Mouse (Mus musculus) heart, embryonic 13.5 days (tissue): Measurements from ENCODE around the gene Cab39. TPM values are rescaled to one million over a fixed set of nuclear protein-coding genes. Genes with fewer than 3 reads are reported as not detected.

Experiments
- ATAC-seq: fragments of 200-750 bp; cut with Nextera tagmentation; 2 replicates; pipeline ENCODE4 v1.8.0; 2017; ENCODE audit warnings: moderate TSS enrichment; ENCODE audit not compliant: insufficient number of reproducible peaks, low FRiP score, low TSS enrichment; ENCODE audit errors: extremely low read depth
- H3K27ac ChIP-seq: fragments of 300-500 bp; sonication (generic); replicated peaks from 2 replicates; pipeline ENCODE4 v1.5.1; 2015; ENCODE audit warnings: moderate library complexity, mild to moderate bottlenecking, inconsistent platforms
- H3K27me3 ChIP-seq: fragments of 300-500 bp; sonication (generic); replicated peaks from 2 replicates; pipeline ENCODE4 v1.6.1; 2015; ENCODE audit warnings: mild to moderate bottlenecking, inconsistent platforms
- H3K36me3 ChIP-seq: fragments of 300-500 bp; sonication (generic); 2 replicates; pipeline ENCODE4 v1.6.1; 2015; ENCODE audit warnings: mild to moderate bottlenecking, inconsistent platforms
- H3K4me1 ChIP-seq: fragments of 300-500 bp; sonication (generic); 2 replicates; pipeline ENCODE4 v1.6.1; 2015; ENCODE audit warnings: inconsistent platforms
- H3K4me2 ChIP-seq: fragments of 300-500 bp; sonication (generic); 2 replicates; pipeline ENCODE4 v1.6.1; 2015; ENCODE audit warnings: inconsistent platforms, mild to moderate bottlenecking, moderate library complexity
- H3K4me3 ChIP-seq: fragments of 300-500 bp; sonication (generic); 2 replicates; pipeline ENCODE4 v1.5.1; 2015; ENCODE audit warnings: moderate library complexity, mild to moderate bottlenecking, inconsistent platforms
- H3K9ac ChIP-seq: fragments of 300-500 bp; sonication (generic); 2 replicates; pipeline ENCODE4 v1.6.1; 2015; ENCODE audit warnings: inconsistent platforms, mild to moderate bottlenecking, moderate library complexity
- H3K9me3 ChIP-seq: fragments of 300-500 bp; sonication (generic); 2 replicates; pipeline ENCODE4 v1.6.1; 2016; ENCODE audit warnings: inconsistent platforms
- WGBS: fragments of 180-500 bp; shearing (Covaris S2); methylation state at CpG from one replicate; pipeline ENCODE4 v1.1.7; 2015; ENCODE audit warnings: mixed read lengths; 5-methylcytosine and 5-hydroxymethylcytosine counted together
- polyA plus RNA-seq: library from polyadenylated mRNA; unstranded; fragments of >200 nt; fragmentation: Nextera tagmentation; extraction: Ambion mirVana; gene quantifications from 2 replicates; pipeline ENCODE4 v1.2.1, GENCODE M21; 2015

Cab39 gene
- polyA plus RNA-seq, 1 experiment from 2014 or later = 20.6 TPM

- 93% methylated on average over 14 of the region's 14 CpGs for WGBS
- ATAC-seq = no peak
- Histone ChIP-seq H3K9me3 (no peaks in the 10 kb centered on the region), H3K4me2 (no peak overlapping the region), H3K36me3 (peaks cover 62% of the 10 kb centered on the region), H3K9ac (no peak overlapping the region), H3K27me3 (no peaks in the 10 kb centered on the region), H3K4me1 (peaks cover 24% of the 10 kb centered on the region), H3K4me3 (no peak overlapping the region), H3K27ac (no peak overlapping the region)
Observed at GRCm38 (mm10) chr1:85849016-85849415, 55.8 kb downstream of the Cab39 start.

DNA sequence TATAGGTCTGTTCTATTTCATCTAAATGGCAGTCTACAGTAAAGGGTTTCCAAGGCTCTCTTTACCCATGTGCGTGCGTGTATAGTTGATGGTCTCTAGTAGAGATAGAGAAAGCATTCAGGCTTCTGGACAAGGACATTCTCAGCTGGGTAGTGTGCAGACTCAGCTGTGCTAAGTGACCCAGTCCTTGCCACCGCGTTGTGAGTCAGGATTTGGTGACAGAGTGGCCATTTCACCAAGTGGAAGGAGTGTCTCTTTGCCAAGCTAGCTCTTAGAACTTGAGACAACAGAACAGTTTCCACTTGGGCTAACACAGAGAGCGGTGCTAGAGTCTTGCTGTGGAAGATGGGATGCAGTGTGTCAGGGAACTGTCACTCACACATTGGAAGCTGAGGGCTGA is 57.6 kb downstream of the Cab39 start:
- ATAC-seq = no peak
- H3K4me1 ChIP-seq = peaks cover 16% of the 10 kb centered on the region
- H3K4me3 ChIP-seq = no peak overlapping the region
- no peaks in the 10 kb centered on the region for H3K9me3 ChIP-seq
- WGBS = 61% methylated on average over 5 of the region's 5 CpGs
- no peak overlapping the region for H3K27ac ChIP-seq
- no peak overlapping the region for H3K4me2 ChIP-seq
- no peaks in the 10 kb centered on the region for H3K27me3 ChIP-seq
- peaks cover 55% of the 10 kb centered on the region for H3K36me3 ChIP-seq
- no peak overlapping the region for H3K9ac ChIP-seq

DNA sequence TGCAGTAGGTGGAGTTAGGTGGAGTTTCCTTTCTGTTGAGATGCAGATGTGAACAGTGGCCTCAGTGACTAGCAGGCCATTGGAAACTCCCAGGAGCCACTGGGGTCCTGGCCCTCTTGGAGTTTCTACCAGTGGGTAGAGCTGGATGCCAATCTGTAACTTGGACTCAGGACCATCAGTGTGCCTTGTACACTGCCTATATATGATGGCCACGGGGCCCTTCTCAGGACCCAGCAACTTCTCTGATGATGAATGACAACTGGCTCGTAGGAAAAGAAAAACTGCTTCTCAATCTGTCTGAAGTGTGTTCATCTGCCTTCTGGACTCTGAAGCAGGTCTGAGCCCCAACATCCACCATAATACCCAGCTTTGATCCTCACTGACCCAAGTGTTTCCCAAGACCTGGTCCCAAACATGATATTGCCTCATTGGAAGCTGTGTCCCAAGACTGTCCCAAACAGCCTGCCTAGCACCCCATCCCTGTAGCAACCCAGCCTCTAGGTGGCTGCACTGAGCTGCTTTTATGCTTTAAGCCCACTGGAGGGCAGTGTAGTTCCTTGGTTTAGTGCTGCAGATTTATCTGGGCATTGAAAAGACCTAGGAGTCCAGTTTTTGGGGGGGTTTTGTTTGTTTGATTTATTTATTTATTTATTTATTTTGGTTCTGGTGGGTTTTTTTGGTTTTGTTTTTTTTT is 59.9 kb downstream of the Cab39 start:
- H3K36me3 ChIP-seq = peaks cover 37% of the 10 kb centered on the region
- ATAC-seq = no peak
- no peaks in the 10 kb centered on the region for H3K27me3 ChIP-seq
- 64% methylated on average over 2 of the region's 2 CpGs for WGBS
- peaks cover 26% of the 10 kb centered on the region for H3K4me1 ChIP-seq
- H3K4me2 ChIP-seq = no peak overlapping the region
- H3K27ac ChIP-seq = no peak overlapping the region
- no peak overlapping the region for H3K4me3 ChIP-seq
- H3K9ac ChIP-seq = no peak overlapping the region
- no peaks in the 10 kb centered on the region for H3K9me3 ChIP-seq

- Histone ChIP-seq H3K4me3 (no peak overlapping the region), H3K27me3 (no peaks in the 10 kb centered on the region), H3K4me2 (no peak overlapping the region), H3K9ac (no peak overlapping the region), H3K9me3 (no peaks in the 10 kb centered on the region), H3K27ac (no peak overlapping the region), H3K36me3 (peaks cover 30% of the 10 kb centered on the region), H3K4me1 (peaks cover 26% of the 10 kb centered on the region)
- WGBS = 82% methylated on average over 2 of the region's 2 CpGs
- no peak for ATAC-seq
Observed at GRCm38 (mm10) chr1:85853865-85854264, 60.6 kb downstream of the Cab39 start.

DNA sequence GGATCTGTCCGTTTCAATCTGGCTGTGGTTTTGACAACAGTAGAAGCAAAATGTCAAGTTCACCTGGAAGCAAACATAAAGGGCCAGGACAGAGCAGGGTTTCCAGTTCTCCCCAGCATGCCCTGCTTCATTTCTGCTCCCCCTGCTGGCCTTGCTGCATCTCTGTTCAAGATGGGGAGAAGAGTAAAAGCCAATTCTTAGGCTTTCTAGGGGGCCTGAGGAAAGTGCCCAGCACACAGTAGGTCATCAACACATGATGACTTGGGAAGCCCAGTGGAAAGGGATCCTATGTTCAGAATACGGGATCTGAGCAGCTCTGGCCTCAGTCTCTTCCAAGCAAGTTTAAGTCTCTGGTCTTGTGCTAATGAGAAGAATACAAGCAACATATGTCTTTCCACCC is 61.2 kb downstream of the Cab39 start:
- Histone ChIP-seq H3K4me1 (peaks cover 26% of the 10 kb centered on the region), H3K36me3 (peaks cover 24% of the 10 kb centered on the region), H3K27ac (no peak overlapping the region), H3K9ac (no peak overlapping the region), H3K27me3 (no peaks in the 10 kb centered on the region), H3K4me3 (no peak overlapping the region), H3K4me2 (no peak overlapping the region), H3K9me3 (no peaks in the 10 kb centered on the region)
- 69% methylated on average over 2 of the region's 2 CpGs for WGBS
- ATAC-seq = no peak

DNA sequence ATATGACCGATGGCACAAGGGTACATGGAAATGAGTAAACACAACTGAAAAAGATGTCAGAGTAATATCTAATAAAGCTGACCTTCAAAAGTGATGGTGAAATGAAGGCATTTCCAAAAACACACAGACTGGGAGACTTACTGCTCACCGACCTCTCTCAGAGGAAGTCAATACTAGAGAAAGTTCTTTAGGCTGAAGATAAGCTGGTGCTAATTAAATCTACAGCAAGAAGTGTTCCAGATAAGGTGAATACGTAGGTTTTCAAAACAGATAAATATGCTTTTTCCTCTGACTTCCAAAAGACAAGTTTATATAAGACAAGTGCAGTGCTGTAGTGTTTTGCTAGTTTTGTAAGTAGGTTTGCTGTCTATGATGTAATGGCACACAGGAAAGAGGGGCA is 63.0 kb downstream of the Cab39 start:
- H3K27ac ChIP-seq = no peak overlapping the region
- no peak for ATAC-seq
- no peak overlapping the region for H3K4me3 ChIP-seq
- peaks cover 13% of the 10 kb centered on the region for H3K36me3 ChIP-seq
- WGBS = 41% methylated on average over 3 of the region's 3 CpGs
- H3K27me3 ChIP-seq = no peaks in the 10 kb centered on the region
- peaks cover 18% of the 10 kb centered on the region for H3K4me1 ChIP-seq
- H3K4me2 ChIP-seq = no peak overlapping the region
- peaks cover 2% of the 10 kb centered on the region for H3K9me3 ChIP-seq
- no peak overlapping the region for H3K9ac ChIP-seq

- peaks cover 12% of the 10 kb centered on the region for H3K9me3 ChIP-seq
- no peak for ATAC-seq
- WGBS = 71% methylated on average over 6 of the region's 6 CpGs
- H3K4me1 ChIP-seq = peaks cover 10% of the 10 kb centered on the region
- H3K9ac ChIP-seq = no peak overlapping the region
- no peak overlapping the region for H3K27ac ChIP-seq
- H3K4me2 ChIP-seq = no peak overlapping the region
- no peak overlapping the region for H3K4me3 ChIP-seq
- no peaks in the 10 kb centered on the region for H3K27me3 ChIP-seq
- peaks cover 6% of the 10 kb centered on the region for H3K36me3 ChIP-seq
Observed at GRCm38 (mm10) chr1:85857261-85857754, 64.1 kb downstream of the Cab39 start.

- no peaks in the 10 kb centered on the region for H3K27me3 ChIP-seq
- H3K36me3 ChIP-seq = no peaks in the 10 kb centered on the region
- H3K4me3 ChIP-seq = no peak overlapping the region
- no peak for ATAC-seq
- H3K9ac ChIP-seq = no peak overlapping the region
- peaks cover 22% of the 10 kb centered on the region for H3K4me1 ChIP-seq
- H3K27ac ChIP-seq = no peak overlapping the region
- H3K4me2 ChIP-seq = no peak overlapping the region
- H3K9me3 ChIP-seq = peaks cover 31% of the 10 kb centered on the region
- 73% methylated on average over 10 of the region's 10 CpGs for WGBS
Observed at GRCm38 (mm10) chr1:85864383-85864782, 71.1 kb downstream of the Cab39 start.

GRCm38 (mm10) chr1:85870001-85870400 is 76.8 kb downstream of the Cab39 start:
- Histone ChIP-seq H3K27ac (no peak overlapping the region), H3K9me3 (peaks cover 15% of the 10 kb centered on the region), H3K27me3 (no peaks in the 10 kb centered on the region), H3K4me3 (no peak overlapping the region), H3K4me1 (peaks cover 31% of the 10 kb centered on the region), H3K36me3 (no peaks in the 10 kb centered on the region), H3K9ac (no peak overlapping the region), H3K4me2 (no peak overlapping the region)
- ATAC-seq = no peak
- 73% methylated on average over 7 of the region's 7 CpGs for WGBS

GRCm38 (mm10) chr1:85870546-85870945 is 77.3 kb downstream of the Cab39 start:
- Histone ChIP-seq H3K36me3 (no peaks in the 10 kb centered on the region), H3K4me2 (no peak overlapping the region), H3K9me3 (peaks cover 20% of the 10 kb centered on the region), H3K4me1 (peaks cover 30% of the 10 kb centered on the region), H3K4me3 (no peak overlapping the region), H3K27me3 (no peaks in the 10 kb centered on the region), H3K27ac (no peak overlapping the region), H3K9ac (no peak overlapping the region)
- 38% methylated on average over 2 of the region's 2 CpGs for WGBS
- no peak for ATAC-seq

- no peak overlapping the region for H3K9ac ChIP-seq
- no peak overlapping the region for H3K4me2 ChIP-seq
- peaks cover 52% of the 10 kb centered on the region for H3K9me3 ChIP-seq
- no peak overlapping the region for H3K4me3 ChIP-seq
- no peak overlapping the region for H3K27ac ChIP-seq
- H3K27me3 ChIP-seq = no peaks in the 10 kb centered on the region
- no peak for ATAC-seq
- no peaks in the 10 kb centered on the region for H3K4me1 ChIP-seq
- 87% methylated on average over 12 of the region's 12 CpGs for WGBS
- no peaks in the 10 kb centered on the region for H3K36me3 ChIP-seq
Observed at GRCm38 (mm10) chr1:85882003-85882402, 88.8 kb downstream of the Cab39 start.

- Histone ChIP-seq H3K4me3 (no peak overlapping the region), H3K9me3 (peaks cover 9% of the 10 kb centered on the region), H3K27ac (no peak overlapping the region), H3K9ac (no peak overlapping the region), H3K4me2 (no peak overlapping the region), H3K4me1 (no peaks in the 10 kb centered on the region), H3K27me3 (no peaks in the 10 kb centered on the region), H3K36me3 (no peaks in the 10 kb centered on the region)
- ATAC-seq = no peak
- WGBS = 72% methylated on average over 7 of the region's 7 CpGs
Observed at GRCm38 (mm10) chr1:85887221-85887620, 94.0 kb downstream of the Cab39 start.
